Mouse (Mus musculus) embryonic facial prominence, embryonic 13.5 days (tissue): ENCODE results near the gene Nup205. TPM values are rescaled to one million over a fixed set of nuclear protein-coding genes. Genes with fewer than 3 reads are reported as not detected.
A peak's percentile ranks its signal among the peaks of the same experiment; 100 is the strongest.

ENCODE experiments used
- ATAC-seq: fragments of 200-750 bp; cut with Nextera tagmentation; 2 replicates; pipeline ENCODE4 v1.8.0; 2017; ENCODE audit warnings: low read depth; ENCODE audit not compliant: insufficient number of reproducible peaks, insufficient read depth, low FRiP score, low TSS enrichment
- H3K27ac ChIP-seq: fragments of 300-500 bp; sonication (generic); 2 replicates; pipeline ENCODE4 v1.5.1; 2015; ENCODE audit warnings: moderate library complexity, mild to moderate bottlenecking, inconsistent platforms
- H3K27me3 ChIP-seq: fragments of 300-500 bp; sonication (generic); 2 replicates; pipeline ENCODE4 v1.6.1; 2015; ENCODE audit warnings: mild to moderate bottlenecking, inconsistent platforms
- H3K36me3 ChIP-seq: fragments of 300-500 bp; sonication (generic); 2 replicates; pipeline ENCODE4 v1.6.1; 2015; ENCODE audit warnings: mild to moderate bottlenecking, inconsistent platforms
- H3K4me1 ChIP-seq: fragments of 300-500 bp; sonication (generic); 2 replicates; pipeline ENCODE4 v1.6.1; 2015; ENCODE audit warnings: inconsistent platforms
- H3K4me2 ChIP-seq: fragments of 300-500 bp; sonication (generic); 2 replicates; pipeline ENCODE4 v1.6.1; 2015; ENCODE audit warnings: moderate library complexity, mild to moderate bottlenecking, inconsistent platforms
- H3K4me3 ChIP-seq: fragments of 300-500 bp; sonication (generic); 2 replicates; pipeline ENCODE4 v1.5.1; 2015; ENCODE audit warnings: mild to moderate bottlenecking, inconsistent platforms
- H3K9ac ChIP-seq: fragments of 300-500 bp; sonication (generic); 2 replicates; pipeline ENCODE4 v1.6.1; 2015; ENCODE audit warnings: mild to moderate bottlenecking, inconsistent platforms
- H3K9me3 ChIP-seq: fragments of 300-500 bp; sonication (generic); 2 replicates; pipeline ENCODE4 v1.6.1; 2016; ENCODE audit warnings: inconsistent platforms
- WGBS: fragments of 180-500 bp; shearing (Covaris S2); methylation state at CpG from one replicate; pipeline ENCODE4 v1.1.7; 2015; ENCODE audit warnings: mixed read lengths; 5-methylcytosine and 5-hydroxymethylcytosine counted together
- polyA plus RNA-seq: library from polyadenylated mRNA; unstranded; fragments of >200 nt; fragmentation: Nextera tagmentation; extraction: Ambion mirVana; gene quantifications from 2 replicates; pipeline ENCODE4 v1.2.1, GENCODE M21; 2015

Nup205 gene
- polyA plus RNA-seq, 1 experiment from 2014 or later: 31.2 TPM

- Histone ChIP-seq H3K4me1 (no peaks in the 10 kb centered on the region), H3K9me3 (no peaks in the 10 kb centered on the region), H3K36me3 (0 out of 2 replicates have a peak, but pooled peaks cover 3% of the 10 kb centered on the region), H3K27me3 (no peaks in the 10 kb centered on the region), H3K4me2 (no peak overlapping the region), H3K27ac (no peak overlapping the region), H3K9ac (no peak overlapping the region), H3K4me3 (no peak overlapping the region)
- no peak for ATAC-seq
- WGBS: 72% methylated on average over 13 of the region's 13 CpGs
Measured at GRCm38 (mm10) chr6:35269643-35270042, 92.4 kb downstream of the Nup205 start.

- whole genome bisulfite sequencing: 92% methylated on average over 12 of the region's 12 CpGs
- H3K9me3 ChIP-seq: no peaks in the 10 kb centered on the region
- H3K4me2 ChIP-seq: no peak overlapping the region
- no peaks in the 10 kb centered on the region for H3K4me1 ChIP-seq
- no peak for ATAC-seq
- no peak overlapping the region for H3K9ac ChIP-seq
- H3K4me3 ChIP-seq: no peak overlapping the region
- no peak overlapping the region for H3K27ac ChIP-seq
- H3K27me3 ChIP-seq: no peaks in the 10 kb centered on the region
- H3K36me3 ChIP-seq: 0 out of 2 replicates have a peak, but pooled peaks cover 3% of the 10 kb centered on the region
Measured at GRCm38 (mm10) chr6:35271094-35271855, 94.1 kb downstream of the Nup205 start.

GRCm38 (mm10) chr6:35271868-35272765, 94.9 kb downstream of the Nup205 start:
- Histone ChIP-seq H3K4me2 (no peak overlapping the region), H3K36me3 (no peaks in the 10 kb centered on the region), H3K27me3 (no peaks in the 10 kb centered on the region), H3K4me1 (no peaks in the 10 kb centered on the region), H3K9ac (no peak overlapping the region), H3K9me3 (no peaks in the 10 kb centered on the region), H3K27ac (no peak overlapping the region), H3K4me3 (no peak overlapping the region)
- WGBS: 85% methylated on average over 20 of the region's 20 CpGs
- no peak for ATAC-seq

GRCm38 (mm10) chr6:35273391-35274082, 96.3 kb downstream of the Nup205 start:
- peaks cover 4% of the 10 kb centered on the region for H3K4me1 ChIP-seq

GRCm38 (mm10) chr6:35277903-35278587, 100.8 kb downstream of the Nup205 start:
- WGBS: 54% methylated on average over 10 of the region's 10 CpGs
- Histone ChIP-seq H3K4me1 (peaks cover 4% of the 10 kb centered on the region), H3K27ac (no peak overlapping the region), H3K9ac (no peak overlapping the region), H3K36me3 (no peaks in the 10 kb centered on the region), H3K4me3 (no peak overlapping the region), H3K27me3 (no peaks in the 10 kb centered on the region), H3K4me2 (no peak overlapping the region), H3K9me3 (no peaks in the 10 kb centered on the region)
- ATAC-seq: no peak

More at GRCm38 (mm10) chr6:35273391-35274082, 96.3 kb downstream of the Nup205 start:
- Histone ChIP-seq H3K4me2 (no peak overlapping the region), H3K4me3 (no peak overlapping the region), H3K36me3 (no peaks in the 10 kb centered on the region), H3K9me3 (no peaks in the 10 kb centered on the region), H3K9ac (no peak overlapping the region), H3K27ac (no peak overlapping the region), H3K27me3 (no peaks in the 10 kb centered on the region)
- ATAC-seq: no peak
- 69% methylated on average over 11 of the region's 11 CpGs for WGBS

- H3K4me3 ChIP-seq: no peak overlapping the region
- 81% methylated on average over 10 of the region's 10 CpGs for WGBS
- no peak for ATAC-seq
Measured at GRCm38 (mm10) chr6:35279306-35279705, 102.1 kb downstream of the Nup205 start.

GRCm38 (mm10) chr6:35288114-35288761, 111.0 kb downstream of the Nup205 start:
- ATAC-seq: peak; percentile 69; the same call in 1 of the 2 replicates
- no peaks in the 10 kb centered on the region for H3K36me3 ChIP-seq
- no peaks in the 10 kb centered on the region for H3K9me3 ChIP-seq
- H3K27me3 ChIP-seq: no peaks in the 10 kb centered on the region
- H3K4me1 ChIP-seq: peaks cover 18% of the 10 kb centered on the region
- peak overlapping the region; percentile 64 for H3K27ac ChIP-seq
- 62% methylated on average over 11 of the region's 11 CpGs for WGBS
- no peak overlapping the region for H3K9ac ChIP-seq
- no peak overlapping the region for H3K4me3 ChIP-seq
- H3K4me2 ChIP-seq: 0 out of 2 replicates have a peak overlapping the region, but pooled peaks have one; percentile 9

More at GRCm38 (mm10) chr6:35279306-35279705, 102.1 kb downstream of the Nup205 start:
- Histone ChIP-seq H3K27ac (no peak overlapping the region), H3K4me2 (no peak overlapping the region), H3K4me1 (peaks cover 4% of the 10 kb centered on the region), H3K27me3 (no peaks in the 10 kb centered on the region), H3K9me3 (no peaks in the 10 kb centered on the region), H3K9ac (no peak overlapping the region), H3K36me3 (no peaks in the 10 kb centered on the region)

GRCm38 (mm10) chr6:35288920-35289319, 111.7 kb downstream of the Nup205 start:
- Histone ChIP-seq H3K36me3 (no peaks in the 10 kb centered on the region), H3K9ac (no peak overlapping the region), H3K4me3 (no peak overlapping the region), H3K4me1 (peaks cover 18% of the 10 kb centered on the region), H3K4me2 (no peak overlapping the region), H3K27ac (peak overlapping the region; percentile 64), H3K9me3 (no peaks in the 10 kb centered on the region), H3K27me3 (no peaks in the 10 kb centered on the region)
- no peak for ATAC-seq
- WGBS: 27% methylated on average over 7 of the region's 7 CpGs

- WGBS: 90% methylated on average over 8 of the region's 8 CpGs
- Histone ChIP-seq H3K9me3 (no peaks in the 10 kb centered on the region), H3K9ac (no peak overlapping the region), H3K27ac (no peak overlapping the region), H3K27me3 (no peaks in the 10 kb centered on the region), H3K4me2 (no peak overlapping the region), H3K4me1 (peaks cover 18% of the 10 kb centered on the region), H3K36me3 (no peaks in the 10 kb centered on the region), H3K4me3 (no peak overlapping the region)
- no peak for ATAC-seq
Measured at GRCm38 (mm10) chr6:35289676-35290075, 112.5 kb downstream of the Nup205 start.

GRCm38 (mm10) chr6:35294964-35295363, 117.7 kb downstream of the Nup205 start:
- Histone ChIP-seq H3K4me2 (no peak overlapping the region), H3K27ac (no peak overlapping the region), H3K9me3 (no peaks in the 10 kb centered on the region), H3K36me3 (no peaks in the 10 kb centered on the region), H3K4me3 (no peak overlapping the region), H3K9ac (no peak overlapping the region), H3K4me1 (no peaks in the 10 kb centered on the region), H3K27me3 (no peaks in the 10 kb centered on the region)
- no peak for ATAC-seq
- WGBS: 90% methylated on average over 2 of the region's 2 CpGs
